Mouse (Mus musculus) liver, adult 2 months (tissue): ENCODE data around the gene Gm28051. TPM values are rescaled to one million over a fixed set of nuclear protein-coding genes. Genes with fewer than 3 reads are reported as not detected.

Experiments used
- DNase-seq: peaks from one replicate; pipeline ENCODE4 v3.0.0-alpha.2; 2011; ENCODE audit warnings: low read depth, low spot score; ENCODE audit errors: extremely low read depth
- H3K27ac ChIP-seq: fragments of 200-500 bp; replicated peaks from 2 replicates; pipeline ENCODE4 v1.5.1; 2012; ENCODE audit warnings: low read depth, mild to moderate bottlenecking, control low read depth, inconsistent platforms, low read length; ENCODE audit not compliant: insufficient read depth
- H3K27me3 ChIP-seq: fragments of 200-500 bp; 2 replicates; pipeline ENCODE4 v1.6.1; 2012; ENCODE audit warnings: mild to moderate bottlenecking, moderate library complexity, low read length, inconsistent platforms; ENCODE audit not compliant: control insufficient read depth, insufficient read depth
- H3K36me3 ChIP-seq: fragments of 200-500 bp; 2 replicates; pipeline ENCODE4 v1.6.1; 2012; ENCODE audit warnings: low read length, inconsistent platforms; ENCODE audit not compliant: control insufficient read depth, insufficient read depth
- H3K4me1 ChIP-seq: fragments of 200-500 bp; 2 replicates; pipeline ENCODE4 v1.6.1; 2011; ENCODE audit warnings: low read length; ENCODE audit not compliant: control insufficient read depth, insufficient read depth
- H3K4me3 ChIP-seq: fragments of 200-500 bp; 2 replicates; pipeline ENCODE4 v1.5.1; 2011; ENCODE audit warnings: low read depth, mild to moderate bottlenecking, control low read depth, low read length, moderate library complexity; ENCODE audit not compliant: insufficient read depth
- H3K79me2 ChIP-seq: fragments of 200-500 bp; 2 replicates; pipeline ENCODE4 v1.6.1; 2012; ENCODE audit warnings: inconsistent platforms, mild to moderate bottlenecking, low read length, moderate library complexity; ENCODE audit not compliant: control insufficient read depth, insufficient read depth
- H3K9ac ChIP-seq: fragments of 200-500 bp; 2 replicates; pipeline ENCODE4 v1.6.1; 2012; ENCODE audit warnings: low read depth, mild to moderate bottlenecking, control low read depth, inconsistent platforms, low read length
- CTCF ChIP-seq: fragments of 200-500 bp; IDR thresholded peaks from 2 replicates; pipeline ENCODE4 v1.5.1; 2011; ENCODE audit warnings: low read depth, low read length, control low read depth
- POLR2A ChIP-seq: fragments of 200-500 bp; IDR thresholded peaks from 2 replicates; pipeline ENCODE4 v1.6.1; 2011; ENCODE audit warnings: low read length, control low read depth; ENCODE audit not compliant: insufficient read depth; ENCODE audit errors: extremely low read depth
- WGBS: fragments of 180-500 bp; shearing (Covaris S2); methylation state at CpG from one replicate; pipeline ENCODE4 v1.1.7; 2018; 5-methylcytosine and 5-hydroxymethylcytosine counted together
- polyA plus RNA-seq: library from polyadenylated mRNA; depleted of rRNA; stranded (reverse); fragments of >200 nt; gene quantifications from 2 replicates; pipeline ENCODE4 v1.2.3, GENCODE M21; 2012
- total RNA-seq: library from RNA; depleted of rRNA; stranded (reverse); fragments of >200 nt; gene quantifications from 2 replicates; pipeline ENCODE4 v1.2.3, GENCODE M21; 2014

The Gm28051 gene
- total and polyA plus RNA-seq, 2 experiments: not detected

DNA sequence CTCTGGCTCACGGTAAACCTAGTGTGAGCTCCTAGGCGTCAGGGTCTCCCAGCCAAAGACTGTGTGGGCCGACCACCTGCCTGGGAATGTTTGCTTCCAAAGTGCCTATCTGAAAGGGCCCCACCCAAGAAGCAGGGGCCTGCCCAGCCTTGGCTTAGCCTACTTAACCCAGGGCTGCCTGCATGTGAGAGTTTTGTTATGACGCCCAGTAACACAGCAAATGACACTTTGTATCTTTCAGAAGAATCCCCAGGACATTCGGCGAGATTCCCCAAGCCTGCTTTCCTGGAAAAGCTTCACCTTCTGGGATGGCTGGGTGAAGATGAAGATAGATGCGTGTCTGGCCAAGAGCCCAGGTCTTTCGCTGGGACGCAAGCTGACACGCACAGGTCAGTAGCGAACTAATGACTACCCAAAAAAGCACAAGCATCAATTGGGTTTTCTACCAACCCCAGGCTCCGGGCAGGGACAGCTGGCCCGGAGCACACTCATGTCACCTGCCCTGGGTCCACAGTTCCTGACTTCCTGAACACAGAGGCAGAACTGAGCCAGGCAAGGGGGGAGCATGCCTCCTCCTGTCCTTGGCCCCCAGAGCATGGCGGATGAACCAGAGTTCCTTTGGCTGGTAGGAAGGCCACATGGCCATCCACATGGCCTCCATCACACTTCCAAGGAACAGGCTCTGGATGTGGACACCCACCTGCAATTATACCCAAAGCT, 60.8 kb downstream of the Gm28051 start:
- Histone ChIP-seq H3K4me3 (no peak overlapping the region), H3K27me3 (no peaks in the 10 kb centered on the region), H3K27ac (no peak overlapping the region), H3K79me2 (peaks cover 49% of the 10 kb centered on the region; the same call in 1 of the 2 replicates), H3K9ac (no peak overlapping the region), H3K36me3 (no peaks in the 10 kb centered on the region), H3K4me1 (peaks cover 9% of the 10 kb centered on the region)
- 78% methylated on average over 14 of the region's 14 CpGs for WGBS
- no peak for DNase-seq
- TF ChIP-seq POLR2A (no peak), CTCF (no peak)

DNA sequence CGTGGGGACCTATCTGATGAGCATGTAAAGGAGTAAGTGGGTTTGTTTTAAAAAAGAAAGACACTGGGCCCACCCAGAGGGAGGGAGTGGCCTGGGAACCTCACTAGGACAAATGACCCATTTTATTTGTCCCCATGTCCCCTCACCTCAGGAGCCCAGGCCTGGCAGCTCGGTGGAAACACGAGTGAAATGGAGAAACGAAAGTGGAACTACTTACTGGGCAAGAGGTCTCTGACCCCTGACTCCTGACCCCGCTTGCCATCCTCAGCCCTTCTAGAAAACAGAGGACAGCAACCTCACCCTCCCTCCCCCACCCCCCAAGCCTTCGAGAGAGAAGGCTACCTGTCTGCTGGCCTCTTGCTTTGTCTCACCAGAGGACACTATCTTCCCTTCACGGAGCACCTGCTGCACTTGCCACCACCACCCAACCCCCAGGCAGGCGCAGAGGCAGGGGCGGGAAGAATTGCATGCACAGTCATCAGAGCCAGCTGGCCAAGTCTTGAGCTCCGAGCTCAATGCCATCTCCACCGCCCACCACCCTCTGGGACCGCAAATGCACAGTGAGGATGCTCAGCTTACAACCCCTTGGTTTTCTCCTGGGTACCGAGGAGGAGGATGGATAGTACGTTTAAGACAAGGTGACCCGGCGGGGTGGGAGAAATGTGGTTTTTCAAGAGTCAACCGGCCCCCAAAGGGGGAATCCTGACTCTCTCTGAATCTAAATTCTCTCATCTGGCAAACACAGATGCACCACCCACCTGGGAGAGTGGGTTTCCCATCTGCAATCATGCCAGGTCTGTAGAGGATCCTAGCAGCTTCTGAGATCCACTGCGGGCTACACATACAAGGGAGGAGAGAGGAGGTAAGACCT, 62.0 kb downstream of the Gm28051 start:
- 42% methylated on average over 18 of the region's 18 CpGs for WGBS
- TF ChIP-seq CTCF (no peak), POLR2A (no peak)
- Histone ChIP-seq H3K36me3 (no peaks in the 10 kb centered on the region), H3K79me2 (peaks cover 45% of the 10 kb centered on the region; the same call in 1 of the 2 replicates), H3K4me1 (peaks cover 12% of the 10 kb centered on the region), H3K9ac (peak overlapping the region; percentile 47; the same call in 1 of the 2 replicates), H3K27me3 (no peaks in the 10 kb centered on the region), H3K27ac (peak overlapping the region; percentile 72), H3K4me3 (peak overlapping the region; percentile 52)
- DNase-seq: peak; percentile 73

GRCm38 (mm10) chr12:102691761-102692160, 65.8 kb downstream of the Gm28051 start:
- Histone ChIP-seq H3K36me3 (no peaks in the 10 kb centered on the region), H3K79me2 (peaks cover 47% of the 10 kb centered on the region), H3K9ac (no peak overlapping the region), H3K4me3 (no peak overlapping the region), H3K4me1 (peaks cover 12% of the 10 kb centered on the region), H3K27ac (no peak overlapping the region; the same call in 1 of the 2 replicates), H3K27me3 (no peaks in the 10 kb centered on the region)
- TF ChIP-seq POLR2A (no peak), CTCF (no peak)
- WGBS: 19% methylated on average over 7 of the region's 7 CpGs
- no peak for DNase-seq

DNA sequence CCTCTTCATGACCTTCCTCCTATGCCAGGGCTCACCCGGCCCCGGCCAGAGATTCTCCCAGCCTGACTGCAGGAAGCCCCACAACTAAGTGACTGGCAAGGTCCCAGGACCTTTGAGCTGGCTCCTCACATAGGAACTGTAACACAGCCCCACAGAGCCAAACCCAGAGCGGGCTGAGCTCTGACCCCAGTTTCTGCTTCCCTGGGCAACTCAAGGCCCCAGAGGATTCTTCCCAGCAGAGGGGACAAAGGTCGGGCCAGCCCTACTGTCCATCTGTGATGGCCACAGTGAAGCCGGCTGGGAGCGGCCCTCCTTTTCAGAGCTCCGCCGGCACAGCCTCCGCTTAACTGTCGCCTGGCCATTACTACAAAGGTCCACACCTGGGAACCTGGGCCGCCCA, 66.4 kb downstream of the Gm28051 start:
- peaks cover 12% of the 10 kb centered on the region for H3K4me1 ChIP-seq
- 6% methylated on average over 11 of the region's 11 CpGs for WGBS
- H3K27ac ChIP-seq: peak overlapping the region; percentile 59
- peak overlapping the region; percentile 12 for H3K9ac ChIP-seq
- peak; percentile 82 for DNase-seq
- peaks cover 46% of the 10 kb centered on the region for H3K79me2 ChIP-seq
- no peaks in the 10 kb centered on the region for H3K36me3 ChIP-seq
- peak overlapping the region; percentile 2; the same call in 1 of the 2 replicates for H3K4me3 ChIP-seq
- H3K27me3 ChIP-seq: no peaks in the 10 kb centered on the region
- TF ChIP-seq POLR2A (no peak), CTCF (no peak)

DNA sequence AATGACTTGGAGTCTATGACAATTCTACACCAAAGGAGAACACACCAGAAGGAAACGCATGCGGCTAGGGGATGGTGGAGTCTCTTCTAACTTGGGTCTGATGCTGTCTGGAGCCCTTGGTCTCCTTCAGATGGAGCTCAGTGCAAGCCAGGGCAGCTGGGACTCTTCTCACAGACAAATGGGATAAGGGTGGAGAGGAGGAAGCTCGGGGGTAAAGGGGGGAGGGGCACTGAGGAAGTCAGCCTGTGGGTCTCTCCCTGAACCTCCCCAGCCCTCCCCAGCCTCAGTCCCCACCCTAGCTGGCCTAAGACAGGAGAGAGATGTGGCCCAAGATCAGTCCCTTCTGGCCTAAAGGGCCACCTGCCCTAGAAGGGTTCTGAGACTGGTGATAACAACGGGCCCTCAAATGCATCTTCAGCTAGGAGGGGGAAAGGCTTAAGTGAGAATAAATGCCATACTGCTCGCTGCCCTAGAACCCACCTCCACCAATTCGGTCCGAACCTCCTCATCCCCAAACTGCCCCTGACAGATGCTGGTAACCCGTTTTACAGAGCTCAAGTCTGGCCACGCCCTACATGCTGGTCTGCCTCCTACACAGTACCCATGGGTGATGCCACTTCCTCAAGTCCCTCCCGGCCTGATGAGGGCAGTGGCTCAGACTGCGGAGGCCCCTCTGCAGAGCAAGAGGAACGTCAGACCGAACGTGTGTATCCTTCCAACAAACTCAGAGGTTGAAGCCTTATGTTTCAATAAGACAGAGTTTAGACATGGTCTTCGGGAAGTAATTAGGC, 67.6 kb downstream of the Gm28051 start:
- no peak for DNase-seq
- Histone ChIP-seq H3K36me3 (no peaks in the 10 kb centered on the region), H3K79me2 (peaks cover 40% of the 10 kb centered on the region), H3K4me3 (no peak overlapping the region), H3K9ac (no peak overlapping the region), H3K27me3 (no peaks in the 10 kb centered on the region), H3K27ac (no peak overlapping the region), H3K4me1 (peaks cover 16% of the 10 kb centered on the region)
- TF ChIP-seq CTCF (no peak), POLR2A (no peak)
- 86% methylated on average over 15 of the region's 15 CpGs for WGBS
